Mouse (Mus musculus) central nervous system, embryonic 11.5 days (tissue): Measurements from ENCODE around the gene Rps5. TPM values are rescaled to one million over a fixed set of nuclear protein-coding genes. Genes with fewer than 3 reads are reported as not detected.

Experiments
- polyA plus RNA-seq: library from polyadenylated mRNA; depleted of rRNA; stranded (reverse); fragments of >200 nt; gene quantifications from 2 replicates; pipeline ENCODE4 v1.2.3, GENCODE M21; 2012; rRNA removed

Gene Rps5
- 1,933 and 2,968 TPM in 2 replicates for polyA plus RNA-seq

GRCm38 (mm10) chr7:12921705-12922465 is at the start of gene Rps5:
Rps5 (plus strand) TSS chr7:12922290.

GRCm38 (mm10) chr7:12880911-12881660 is 41.0 kb upstream of the Rps5 start, which contains the start of gene Zfp128:
Zfp128 (plus strand) TSS chr7:12881177.

GRCm38 (mm10) chr7:12897655-12898410 is 24.3 kb upstream of the Rps5 start, which contains the start of gene Zscan22:
Zscan22 (plus strand) TSS chr7:12897815.

GRCm38 (mm10) chr7:12927191-12927680 is 5.1 kb downstream of the Rps5 start, which contains the start of gene Rnf225:
Rnf225 (plus strand) TSS chr7:12927416.

GRCm38 (mm10) chr7:12965678-12966091 is 43.6 kb downstream of the Rps5 start, which contains the start of gene Zfp324:
Zfp324 (plus strand) TSS chr7:12965838.

Other genes with a start within 250 kb of the Rps5 start
- not detected in 2 replicates for gene Vmn2r55, start 237.3 kb upstream of the Rps5 start, polyA plus RNA-seq
- gene Vmn2r56, start 187.3 kb upstream of the Rps5 start, polyA plus RNA-seq = not detected in 2 replicates
- 12.9 and 14.8 TPM in 2 replicates for gene Zscan18, start 118.7 kb upstream of the Rps5 start, polyA plus RNA-seq
- gene Zfp329, start 103.4 kb upstream of the Rps5 start, polyA plus RNA-seq = 22.0 and 24.9 TPM in 2 replicates
- gene Zfp110, start 87.5 kb upstream of the Rps5 start, polyA plus RNA-seq = 12.5 and 13.9 TPM in 2 replicates
- gene Zfp128, start 41.1 kb upstream of the Rps5 start, polyA plus RNA-seq = 4.3 and 6.6 TPM in 2 replicates
- 9.0 and 15.9 TPM in 2 replicates for gene Zscan22, start 24.5 kb upstream of the Rps5 start, polyA plus RNA-seq
- 2.1 and 2.5 TPM in 2 replicates for gene Rnf225, start 5.1 kb downstream of the Rps5 start, polyA plus RNA-seq
- 7.0 and 8.2 TPM in 2 replicates for gene Zfp324, start 43.5 kb downstream of the Rps5 start, polyA plus RNA-seq
- gene Zfp446, start 55.6 kb downstream of the Rps5 start, polyA plus RNA-seq = 11.3 and 12.6 TPM in 2 replicates
- 0.17 and 0.23 TPM in 2 replicates for gene Slc27a5, start 75.9 kb downstream of the Rps5 start, polyA plus RNA-seq
- gene Trim28, start 76.8 kb downstream of the Rps5 start, polyA plus RNA-seq = 677 and 777 TPM in 2 replicates
- 25.8 and 30.1 TPM in 2 replicates for gene Zbtb45, start 87.7 kb downstream of the Rps5 start, polyA plus RNA-seq
- gene Chmp2a, start 112.5 kb downstream of the Rps5 start, polyA plus RNA-seq = 137 and 237 TPM in 2 replicates
- 152 and 259 TPM in 2 replicates for gene Ube2m, start 116.0 kb downstream of the Rps5 start, polyA plus RNA-seq
- gene Mzf1, start 132.5 kb downstream of the Rps5 start, polyA plus RNA-seq = 4.1 and 5.6 TPM in 2 replicates
- not detected in 2 replicates for gene Vmn1r85, start 172.9 kb downstream of the Rps5 start, polyA plus RNA-seq
- not detected in 2 replicates for gene Vmn1r86, start 197.6 kb downstream of the Rps5 start, polyA plus RNA-seq
- gene Vmn1r87, start 217.9 kb downstream of the Rps5 start, polyA plus RNA-seq = not detected in 2 replicates
- gene Vmn1r88, start 237.3 kb downstream of the Rps5 start, polyA plus RNA-seq = 0.01 TPM in 1 of 2 replicates, not detected in the other